In the genomic region with DNA sequence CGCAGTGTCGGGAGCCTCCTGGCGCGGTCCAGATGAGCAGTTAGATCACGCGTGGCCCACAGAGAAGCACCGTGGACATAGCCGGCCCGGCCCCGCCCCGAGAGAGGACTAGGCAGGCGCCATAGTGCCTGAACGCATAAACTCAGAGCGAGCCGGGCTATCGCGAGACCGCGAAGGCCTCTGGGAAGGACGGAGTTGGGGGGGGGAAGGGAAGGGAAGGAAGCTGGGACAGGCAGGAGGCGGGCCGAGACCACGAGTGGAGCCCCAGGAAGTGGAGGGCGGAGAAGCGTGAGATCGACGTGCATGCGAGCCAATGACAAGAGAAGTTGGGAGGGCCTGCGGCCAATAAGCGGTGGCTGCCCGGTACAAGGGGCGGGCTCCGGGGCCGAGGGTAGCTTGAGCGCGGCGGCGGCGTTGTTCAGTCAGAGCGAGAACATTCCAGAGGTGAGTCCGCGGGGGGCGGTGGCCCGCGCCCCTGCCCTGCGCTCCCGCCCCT, we compare ENCODE assay signal across 7 mouse cellular contexts. TPM values are rescaled to one million over a fixed set of nuclear protein-coding genes. Genes with fewer than 3 reads are reported as not detected.
DNase-seq lines count a peak whose midpoint lies in the region; ATAC-seq lines count a peak whose summit lies in the region.

Eif5 (plus strand) TSS at position 221 of the 496 bp plus-strand sequence.

- peak within 1 kb of the TSS; percentile 99 for H3K27ac ChIP-seq in intestine, embryonic 16.5 days (ENCODE audit: low read length)
- H3K27ac ChIP-seq in midbrain, embryonic 11.5 days (ENCODE audit: low read depth, low read length), result peak within 1 kb of the TSS; percentile 96

- peaks cover 9% of the 10 kb centered on the region; the same call in 1 of the 2 replicates for H3K36me3 ChIP-seq in intestine, embryonic 16.5 days (ENCODE audit: control insufficient read depth, insufficient read depth, low read length)
- H3K36me3 ChIP-seq in midbrain, embryonic 11.5 days (ENCODE audit: control insufficient read depth, insufficient read depth, low read length), result peaks cover 9% of the 10 kb centered on the region

- 0% methylated on average over 45 of the region's 47 CpGs for WGBS in intestine, embryonic 16.5 days
- WGBS in midbrain, embryonic 11.5 days, result under 1% methylated on average over 45 of the region's 47 CpGs

- H3K9me3 ChIP-seq in intestine, embryonic 16.5 days (ENCODE audit: control insufficient read depth, low read length), result no peaks in the 10 kb centered on the region
- H3K9me3 ChIP-seq in midbrain, embryonic 11.5 days (ENCODE audit: control insufficient read depth, low read length), result no peaks in the 10 kb centered on the region

- H3K4me1 ChIP-seq in intestine, embryonic 16.5 days (ENCODE audit: control insufficient read depth, insufficient read depth, low read length), result peaks cover 15% of the 10 kb centered on the region
- H3K4me1 ChIP-seq in midbrain, embryonic 11.5 days (ENCODE audit: control insufficient read depth, insufficient read depth, low read length), result peaks cover 14% of the 10 kb centered on the region

- peak; percentile 97 for ATAC-seq in intestine, embryonic 16.5 days
- ATAC-seq in midbrain, embryonic 11.5 days (ENCODE audit: low FRiP score), result peak; percentile 99

- peak within 1 kb of the TSS; percentile 94 for H3K4me3 ChIP-seq in intestine, embryonic 16.5 days (ENCODE audit: low read length)
- peak within 1 kb of the TSS; percentile 96 for H3K4me3 ChIP-seq in midbrain, embryonic 11.5 days (ENCODE audit: low read depth, low read length)

- intact Hi-C loops in left cerebral cortex, postnatal 36 days (cut with DNase I), result loop anchor here (1.0 kb wide), 1 partner anchor 36 kb away; the partner anchor contains the start of gene Mark3

- peak; percentile 99 for DNase-seq in adrenal gland, adult 8-10 months
- peak; percentile 100 for DNase-seq in embryo, embryonic 9.5 days (ENCODE audit: extremely low spot score)
- DNase-seq in gastrocnemius, postnatal 4 days (ENCODE audit: low spot score in 2 of 2), result peak; percentile 97 to 98
- peak; percentile 99 for DNase-seq in left cerebral cortex, postnatal 36 days (ENCODE audit: low spot score in 2 of 2)
- DNase-seq in midbrain, embryonic 11.5 days (ENCODE audit: low spot score, missing footprints), result peak; percentile 100
- DNase-seq in skeletal muscle tissue, adult 2 months (ENCODE audit: low read depth, low spot score), result peak; percentile 99

- H3K9ac ChIP-seq in intestine, embryonic 16.5 days (ENCODE audit: low read depth, low read length), result peak within 1 kb of the TSS; percentile 99
- peak within 1 kb of the TSS; percentile 99 for H3K9ac ChIP-seq in midbrain, embryonic 11.5 days (ENCODE audit: low read length)

- no peaks in the 10 kb centered on the region for H3K27me3 ChIP-seq in intestine, embryonic 16.5 days (replicated peaks; ENCODE audit: control insufficient read depth, insufficient read depth, low read length)
- H3K27me3 ChIP-seq in midbrain, embryonic 11.5 days (ENCODE audit: control insufficient read depth, insufficient read depth, low read length), result no peaks in the 10 kb centered on the region

- peak within 1 kb of the TSS; percentile 75 for H3K4me2 ChIP-seq in intestine, embryonic 16.5 days (ENCODE audit: low read depth, low read length)
- H3K4me2 ChIP-seq in midbrain, embryonic 11.5 days, result peak within 1 kb of the TSS; percentile 89

RNA-seq across cellular contexts. Expression of gene Eif5, which starts in this region (rescaled TPM):
- total RNA-seq in adrenal gland, adult 8-10 months (2022), result 100 to 1,000 TPM; 301 to 395 (median 347) TPM
- 100 to 1,000 TPM; 157 to 160 TPM for total RNA-seq in gastrocnemius, postnatal 4 days (2021)
- polyA plus RNA-seq in intestine, embryonic 16.5 days (2015; fragmentation: Nextera tagmentation; extraction: Ambion mirVana), result 523 and 531 TPM in 2 replicates
- 100 to 1,000 TPM; 273 to 278 TPM for total RNA-seq in left cerebral cortex, postnatal 36 days (2021)
- 726 and 782 TPM in 2 replicates for polyA plus RNA-seq in midbrain, embryonic 11.5 days (2014; fragmentation: Nextera tagmentation; extraction: Ambion mirVana)

Comparison
In these comparisons a context has a peak if more than half of its experiments do, and no peak if none do; other contexts are left out.
1. Peak in every context shown above with its lines: DNase-seq, ATAC-seq, H3K4me3 ChIP-seq and H3K27ac ChIP-seq.